Mouse (Mus musculus): Measurements from ENCODE around the gene Hacd3. TPM values are rescaled to one million over a fixed set of nuclear protein-coding genes. Genes with fewer than 3 reads are reported as not detected.
"Not testable (repeated sequence)": the region's sequence is repeated elsewhere in the genome, so short reads cannot be mapped to it uniquely, and the experiment has no call there.

Gene Hacd3
- total RNA-seq, 2 experiments from 2014 or later: 155 to 172 TPM

- DNase-seq (ENCODE audit: low spot score in 2 of 2): no peak
Measured at GRCm38 (mm10) chr9:65016978-65017827, 4.3 kb downstream of the Hacd3 start.

- DNase-seq (ENCODE audit: low spot score in 2 of 2): no peak
Measured at GRCm38 (mm10) chr9:65016241-65016977, 5.1 kb downstream of the Hacd3 start.

GRCm38 (mm10) chr9:65015461-65016222, 5.9 kb downstream of the Hacd3 start:
- DNase-seq (ENCODE audit: low spot score in 2 of 2): no peak

GRCm38 (mm10) chr9:65011304-65011703, 10.2 kb downstream of the Hacd3 start:
- DNase-seq (ENCODE audit: low spot score in 2 of 2): no peak

GRCm38 (mm10) chr9:65010632-65011031, 10.9 kb downstream of the Hacd3 start:
- no peak for DNase-seq (ENCODE audit: low spot score in 2 of 2)

- no peak for DNase-seq (ENCODE audit: low spot score in 2 of 2)
Measured at GRCm38 (mm10) chr9:65005737-65006136, 15.8 kb downstream of the Hacd3 start.

- no peak for DNase-seq (ENCODE audit: low spot score in 2 of 2)
Measured at GRCm38 (mm10) chr9:65001481-65001880, 20.0 kb downstream of the Hacd3 start.

- DNase-seq (ENCODE audit: low spot score in 2 of 2): not testable (repeated sequence)
Measured at GRCm38 (mm10) chr9:64995464-64995863, 26.0 kb downstream of the Hacd3 start.

- no peak for DNase-seq (ENCODE audit: low spot score in 2 of 2)
Measured at GRCm38 (mm10) chr9:64990291-64990690, 31.2 kb downstream of the Hacd3 start.

- DNase-seq (ENCODE audit: low spot score in 2 of 2): no peak
Measured at GRCm38 (mm10) chr9:64988443-64988842, 33.0 kb downstream of the Hacd3 start.

- no peak for DNase-seq (ENCODE audit: low spot score in 2 of 2)
Measured at GRCm38 (mm10) chr9:64987651-64988050, 33.8 kb downstream of the Hacd3 start.

GRCm38 (mm10) chr9:64985807-64986206, 35.7 kb downstream of the Hacd3 start:
- no peak for DNase-seq (ENCODE audit: low spot score in 2 of 2)

- DNase-seq (ENCODE audit: low spot score in 2 of 2): no peak
Measured at GRCm38 (mm10) chr9:64985037-64985794, 36.3 kb downstream of the Hacd3 start.

GRCm38 (mm10) chr9:64981904-64982303, 39.6 kb downstream of the Hacd3 start:
- DNase-seq (ENCODE audit: low spot score in 2 of 2): no peak

GRCm38 (mm10) chr9:64980548-64980947, 40.9 kb downstream of the Hacd3 start:
- DNase-seq (ENCODE audit: low spot score in 2 of 2): no peak

- DNase-seq (ENCODE audit: low spot score in 2 of 2): no peak
Measured at GRCm38 (mm10) chr9:64960978-64961320, 60.5 kb downstream of the Hacd3 start.

- DNase-seq (ENCODE audit: low spot score in 2 of 2): peak; percentile 93 to 98
Measured at GRCm38 (mm10) chr9:64960117-64960977, 61.1 kb downstream of the Hacd3 start, which contains the start of gene Ints14. Gene Ints14 (plus strand): TSS chr9:64960905.

- no peak for DNase-seq (ENCODE audit: low spot score in 2 of 2)
Measured at GRCm38 (mm10) chr9:64957276-64957675, 64.2 kb downstream of the Hacd3 start.

- DNase-seq (ENCODE audit: low spot score in 2 of 2): peak in 1 of 2 experiments; percentile 22
Measured at GRCm38 (mm10) chr9:64956337-64956736, 65.2 kb downstream of the Hacd3 start.

GRCm38 (mm10) chr9:64953190-64953589, 68.3 kb downstream of the Hacd3 start:
- DNase-seq (ENCODE audit: low spot score in 2 of 2): no peak
